Mouse (Mus musculus): ENCODE measurements around the gene Synpo2. TPM values are rescaled to one million over a fixed set of nuclear protein-coding genes. Genes with fewer than 3 reads are reported as not detected.
A peak's percentile ranks its signal among the peaks of the same experiment; 100 is the strongest.

Synpo2 gene
- polyA plus RNA-seq, 1 experiment from 2014 or later = 1.1 TPM

GRCm38 (mm10) chr3:123088284-123088683, 147.7 kb downstream of the Synpo2 start:
- ATAC-seq (ENCODE audit: low FRiP score, low TSS enrichment) = no peak
- no peaks in the 10 kb centered on the region for H3K36me3 ChIP-seq (ENCODE audit: control insufficient read depth, insufficient read depth, low read length)
- no peak overlapping the region for H3K27ac ChIP-seq (replicated peaks; ENCODE audit: low read depth, low read length)
- no peak for DNase-seq
- H3K27me3 ChIP-seq (ENCODE audit: control insufficient read depth, insufficient read depth, low read length) = no peaks in the 10 kb centered on the region
- 94% methylated on average over 5 of the region's 5 CpGs for WGBS
- no peak overlapping the region for H3K9ac ChIP-seq (replicated peaks; ENCODE audit: low read length)
- 0 out of 2 replicates have a peak, but pooled peaks cover 2% of the 10 kb centered on the region for H3K4me1 ChIP-seq (ENCODE audit: control insufficient read depth, insufficient read depth, low read length)
- H3K9me3 ChIP-seq (ENCODE audit: control insufficient read depth, low read length) = no peaks in the 10 kb centered on the region
- H3K4me2 ChIP-seq (ENCODE audit: low read length) = no peak overlapping the region
- no peak overlapping the region for H3K4me3 ChIP-seq (replicated peaks; ENCODE audit: low read depth, low read length)

GRCm38 (mm10) chr3:123085871-123086501, 150.0 kb downstream of the Synpo2 start:
- no peaks in the 10 kb centered on the region for H3K27me3 ChIP-seq (ENCODE audit: control insufficient read depth, insufficient read depth, low read length)
- 91% methylated on average over 16 of the region's 16 CpGs for WGBS
- H3K36me3 ChIP-seq (ENCODE audit: control insufficient read depth, insufficient read depth, low read length) = no peaks in the 10 kb centered on the region
- no peak overlapping the region for H3K27ac ChIP-seq (replicated peaks; ENCODE audit: low read depth, low read length)
- H3K4me3 ChIP-seq (replicated peaks; ENCODE audit: low read depth, low read length) = no peak overlapping the region
- no peak overlapping the region for H3K9ac ChIP-seq (replicated peaks; ENCODE audit: low read length)
- ATAC-seq (ENCODE audit: low FRiP score, low TSS enrichment) (no peak), DNase-seq (no peak)
- H3K9me3 ChIP-seq (ENCODE audit: control insufficient read depth, low read length) = no peaks in the 10 kb centered on the region
- H3K4me1 ChIP-seq (ENCODE audit: control insufficient read depth, insufficient read depth, low read length) = no peaks in the 10 kb centered on the region
- H3K4me2 ChIP-seq (ENCODE audit: low read length) = no peak overlapping the region

GRCm38 (mm10) chr3:123081665-123082064, 154.3 kb downstream of the Synpo2 start:
- ATAC-seq (ENCODE audit: low FRiP score, low TSS enrichment) = no peak
- Histone ChIP-seq H3K4me2 (ENCODE audit: low read length) (no peak overlapping the region), H3K4me1 (ENCODE audit: control insufficient read depth, insufficient read depth, low read length) (no peaks in the 10 kb centered on the region), H3K36me3 (ENCODE audit: control insufficient read depth, insufficient read depth, low read length) (no peaks in the 10 kb centered on the region), H3K9ac (replicated peaks; ENCODE audit: low read length) (no peak overlapping the region), H3K27me3 (ENCODE audit: control insufficient read depth, insufficient read depth, low read length) (no peaks in the 10 kb centered on the region), H3K9me3 (ENCODE audit: control insufficient read depth, low read length) (no peaks in the 10 kb centered on the region), H3K4me3 (replicated peaks; ENCODE audit: low read depth, low read length) (no peak overlapping the region), H3K27ac (replicated peaks; ENCODE audit: low read depth, low read length) (no peak overlapping the region)
- DNase-seq = no peak
- 85% methylated on average over 3 of the region's 3 CpGs for WGBS

DNA sequence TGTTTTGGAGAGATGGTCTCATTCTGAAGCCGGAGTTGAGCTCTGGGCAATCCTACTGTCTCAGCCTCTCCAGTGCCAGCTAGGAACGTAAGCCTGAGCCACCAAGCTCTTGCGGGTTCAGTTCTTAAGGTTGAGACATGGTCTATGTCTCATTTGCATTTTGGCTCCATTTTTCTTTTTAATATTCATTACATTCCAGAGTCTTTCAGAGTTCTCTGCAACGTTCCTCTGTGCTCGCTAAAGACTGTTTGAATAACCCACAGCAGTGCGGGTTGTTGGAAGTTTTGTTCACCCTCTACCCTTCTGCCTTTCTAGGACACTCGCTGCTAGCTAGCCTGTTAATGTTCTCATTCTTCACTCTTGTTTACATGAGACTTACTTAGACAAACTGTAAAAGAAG, 155.0 kb downstream of the Synpo2 start:
- Histone ChIP-seq H3K4me2 (ENCODE audit: low read length) (no peak overlapping the region), H3K9me3 (ENCODE audit: control insufficient read depth, low read length) (no peaks in the 10 kb centered on the region), H3K9ac (replicated peaks; ENCODE audit: low read length) (no peak overlapping the region), H3K4me1 (ENCODE audit: control insufficient read depth, insufficient read depth, low read length) (no peaks in the 10 kb centered on the region), H3K27ac (replicated peaks; ENCODE audit: low read depth, low read length) (no peak overlapping the region), H3K36me3 (ENCODE audit: control insufficient read depth, insufficient read depth, low read length) (no peaks in the 10 kb centered on the region), H3K4me3 (replicated peaks; ENCODE audit: low read depth, low read length) (no peak overlapping the region), H3K27me3 (ENCODE audit: control insufficient read depth, insufficient read depth, low read length) (no peaks in the 10 kb centered on the region)
- 46% methylated on average over 7 of the region's 7 CpGs for WGBS
- no peak for ATAC-seq (ENCODE audit: low FRiP score, low TSS enrichment)
- peak; percentile 3 for DNase-seq

DNA sequence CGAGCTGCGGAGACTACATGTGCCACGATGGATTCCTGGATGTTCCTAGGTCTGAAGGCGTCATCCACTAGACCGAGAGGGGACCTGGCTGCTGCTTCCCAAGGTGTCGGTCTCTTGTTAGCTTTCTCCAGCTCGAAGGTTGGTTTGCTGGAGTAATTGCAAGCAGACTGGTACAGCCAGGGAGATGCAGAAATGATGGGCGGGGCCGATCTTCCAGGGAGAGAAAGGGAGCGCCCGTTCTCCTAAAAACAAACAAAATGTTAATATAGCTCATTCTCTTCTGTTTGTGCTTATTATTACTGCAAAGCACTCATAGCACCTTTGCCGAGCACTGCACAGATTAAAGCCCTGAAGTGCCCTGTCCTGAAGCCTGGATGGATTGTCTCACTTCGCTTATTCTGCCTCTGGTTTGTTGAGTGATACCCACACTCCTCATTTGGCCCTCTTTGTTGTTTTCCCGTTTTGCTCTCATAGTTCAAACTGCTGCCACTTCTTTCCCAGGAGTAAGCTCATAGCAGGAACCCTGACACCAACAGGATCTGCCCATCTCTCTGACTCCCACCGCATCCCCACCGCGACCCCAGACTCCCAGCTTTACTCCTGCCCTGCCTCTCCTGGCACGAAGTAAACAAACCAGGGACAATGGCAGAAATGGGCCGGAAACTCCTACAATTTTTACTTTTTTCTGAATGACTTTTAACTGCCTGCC, 155.8 kb downstream of the Synpo2 start:
- no peaks in the 10 kb centered on the region for H3K36me3 ChIP-seq (ENCODE audit: control insufficient read depth, insufficient read depth, low read length)
- H3K27me3 ChIP-seq (ENCODE audit: control insufficient read depth, insufficient read depth, low read length) = no peaks in the 10 kb centered on the region
- WGBS = 85% methylated on average over 19 of the region's 19 CpGs
- H3K9ac ChIP-seq (replicated peaks; ENCODE audit: low read length) = no peak overlapping the region
- H3K9me3 ChIP-seq (ENCODE audit: control insufficient read depth, low read length) = no peaks in the 10 kb centered on the region
- ATAC-seq (ENCODE audit: low FRiP score, low TSS enrichment) = no peak
- H3K4me3 ChIP-seq (replicated peaks; ENCODE audit: low read depth, low read length) = no peak overlapping the region
- H3K27ac ChIP-seq (replicated peaks; ENCODE audit: low read depth, low read length) = no peak overlapping the region
- DNase-seq = no peak
- no peak overlapping the region for H3K4me2 ChIP-seq (ENCODE audit: low read length)
- H3K4me1 ChIP-seq (ENCODE audit: control insufficient read depth, insufficient read depth, low read length) = no peaks in the 10 kb centered on the region

- DNase-seq (no peak), ATAC-seq (ENCODE audit: low FRiP score, low TSS enrichment) (no peak)
- Histone ChIP-seq H3K4me2 (ENCODE audit: low read length) (no peak overlapping the region), H3K27ac (replicated peaks; ENCODE audit: low read depth, low read length) (no peak overlapping the region), H3K9me3 (ENCODE audit: control insufficient read depth, low read length) (no peaks in the 10 kb centered on the region), H3K27me3 (ENCODE audit: control insufficient read depth, insufficient read depth, low read length) (no peaks in the 10 kb centered on the region), H3K4me1 (ENCODE audit: control insufficient read depth, insufficient read depth, low read length) (no peaks in the 10 kb centered on the region), H3K36me3 (ENCODE audit: control insufficient read depth, insufficient read depth, low read length) (no peaks in the 10 kb centered on the region), H3K4me3 (replicated peaks; ENCODE audit: low read depth, low read length) (no peak overlapping the region), H3K9ac (replicated peaks; ENCODE audit: low read length) (no peak overlapping the region)
- 84% methylated on average over 3 of the region's 3 CpGs for WGBS
Measured at GRCm38 (mm10) chr3:123075759-123076158, 160.2 kb downstream of the Synpo2 start.

DNA sequence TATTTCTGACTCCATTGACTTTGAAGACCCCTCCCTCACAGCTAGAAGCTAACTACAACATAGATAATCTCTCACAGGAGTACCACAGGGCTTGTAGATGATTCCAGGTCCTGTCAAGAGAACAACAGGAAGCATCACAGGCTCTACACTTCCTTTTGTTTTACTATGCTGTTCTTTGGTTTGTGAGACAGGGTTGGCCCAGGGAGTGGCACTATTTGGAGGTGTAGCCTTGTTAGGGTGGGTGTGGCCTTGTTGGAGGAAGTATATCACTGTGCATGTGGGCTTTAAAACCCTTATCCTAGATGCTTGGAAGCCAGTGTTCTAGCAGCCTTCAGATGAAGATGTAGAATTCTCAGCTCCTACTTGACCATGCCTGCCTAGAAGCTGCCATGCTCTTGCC, 160.9 kb downstream of the Synpo2 start:
- no peak for ATAC-seq (ENCODE audit: low FRiP score, low TSS enrichment)
- Histone ChIP-seq H3K36me3 (ENCODE audit: control insufficient read depth, insufficient read depth, low read length) (no peaks in the 10 kb centered on the region), H3K9me3 (ENCODE audit: control insufficient read depth, low read length) (no peaks in the 10 kb centered on the region), H3K4me1 (ENCODE audit: control insufficient read depth, insufficient read depth, low read length) (no peaks in the 10 kb centered on the region), H3K9ac (replicated peaks; ENCODE audit: low read length) (no peak overlapping the region), H3K4me3 (replicated peaks; ENCODE audit: low read depth, low read length) (no peak overlapping the region), H3K4me2 (ENCODE audit: low read length) (no peak overlapping the region), H3K27ac (replicated peaks; ENCODE audit: low read depth, low read length) (no peak overlapping the region), H3K27me3 (ENCODE audit: control insufficient read depth, insufficient read depth, low read length) (no peaks in the 10 kb centered on the region)
- no peak for DNase-seq

DNA sequence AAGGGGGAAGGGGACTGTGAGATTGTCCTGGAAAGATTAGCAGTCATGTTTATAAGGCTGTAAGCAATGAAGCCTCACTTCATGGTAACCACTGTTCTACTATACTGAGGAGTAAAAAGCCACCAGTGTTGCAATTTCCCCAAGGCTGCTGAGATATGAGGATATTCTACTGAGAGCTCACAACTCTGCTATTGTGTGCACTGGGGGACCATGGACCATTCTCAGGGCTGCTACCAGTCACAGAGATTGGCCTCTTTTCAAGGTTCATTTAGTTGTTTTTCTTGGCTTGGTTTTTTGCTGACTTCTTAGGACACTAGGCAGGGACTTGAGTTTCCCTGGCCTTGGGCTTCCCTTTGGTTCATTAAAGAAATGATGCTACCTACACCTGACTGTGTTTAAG, 162.6 kb downstream of the Synpo2 start:
- H3K27ac ChIP-seq (replicated peaks; ENCODE audit: low read depth, low read length) = no peak overlapping the region
- H3K9ac ChIP-seq (replicated peaks; ENCODE audit: low read length) = no peak overlapping the region
- H3K36me3 ChIP-seq (ENCODE audit: control insufficient read depth, insufficient read depth, low read length) = no peaks in the 10 kb centered on the region
- no peaks in the 10 kb centered on the region for H3K9me3 ChIP-seq (ENCODE audit: control insufficient read depth, low read length)
- no peak overlapping the region for H3K4me3 ChIP-seq (replicated peaks; ENCODE audit: low read depth, low read length)
- no peaks in the 10 kb centered on the region for H3K27me3 ChIP-seq (ENCODE audit: control insufficient read depth, insufficient read depth, low read length)
- H3K4me2 ChIP-seq (ENCODE audit: low read length) = no peak overlapping the region
- ATAC-seq (ENCODE audit: low FRiP score, low TSS enrichment) (no peak), DNase-seq (no peak)
- H3K4me1 ChIP-seq (ENCODE audit: control insufficient read depth, insufficient read depth, low read length) = no peaks in the 10 kb centered on the region

DNA sequence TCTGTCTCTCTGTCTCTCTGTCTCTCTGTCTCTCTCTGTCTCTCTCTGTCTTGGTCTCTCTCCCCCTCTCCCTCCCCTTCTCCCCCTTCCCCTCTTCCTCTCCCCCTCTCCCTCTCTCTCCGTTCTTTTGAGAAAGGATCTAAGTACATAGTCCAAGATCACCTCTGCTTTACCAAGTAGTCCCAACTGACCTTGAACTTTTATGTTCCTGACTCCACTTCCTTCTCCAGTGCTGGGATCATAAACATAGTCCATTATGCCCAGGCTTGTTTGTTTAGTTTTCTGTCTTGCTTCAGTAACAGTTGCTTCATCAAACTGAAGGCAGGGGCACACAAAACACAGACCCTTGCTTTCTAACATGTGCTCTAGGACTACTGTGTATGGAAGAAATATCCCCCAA, 163.5 kb downstream of the Synpo2 start:
- DNase-seq (no peak), ATAC-seq (ENCODE audit: low FRiP score, low TSS enrichment) (no peak)
- Histone ChIP-seq H3K4me1 (ENCODE audit: control insufficient read depth, insufficient read depth, low read length) (no peaks in the 10 kb centered on the region), H3K9me3 (ENCODE audit: control insufficient read depth, low read length) (no peaks in the 10 kb centered on the region), H3K36me3 (ENCODE audit: control insufficient read depth, insufficient read depth, low read length) (no peaks in the 10 kb centered on the region), H3K27me3 (ENCODE audit: control insufficient read depth, insufficient read depth, low read length) (no peaks in the 10 kb centered on the region), H3K27ac (replicated peaks; ENCODE audit: low read depth, low read length) (no peak overlapping the region), H3K4me3 (replicated peaks; ENCODE audit: low read depth, low read length) (no peak overlapping the region), H3K4me2 (ENCODE audit: low read length) (no peak overlapping the region), H3K9ac (replicated peaks; ENCODE audit: low read length) (no peak overlapping the region)
- 40% methylated on average over 1 of the region's 1 CpGs for WGBS
